Mouse (Mus musculus): ENCODE measurements around the gene Tmem174. TPM values are rescaled to one million over a fixed set of nuclear protein-coding genes. Genes with fewer than 3 reads are reported as not detected.
A peak's percentile ranks its signal among the peaks of the same experiment; 100 is the strongest.

Gene Tmem174
- not detected in 2 replicates for polyA plus RNA-seq (2014; fragmentation: Nextera tagmentation; extraction: Ambion mirVana)

DNA sequence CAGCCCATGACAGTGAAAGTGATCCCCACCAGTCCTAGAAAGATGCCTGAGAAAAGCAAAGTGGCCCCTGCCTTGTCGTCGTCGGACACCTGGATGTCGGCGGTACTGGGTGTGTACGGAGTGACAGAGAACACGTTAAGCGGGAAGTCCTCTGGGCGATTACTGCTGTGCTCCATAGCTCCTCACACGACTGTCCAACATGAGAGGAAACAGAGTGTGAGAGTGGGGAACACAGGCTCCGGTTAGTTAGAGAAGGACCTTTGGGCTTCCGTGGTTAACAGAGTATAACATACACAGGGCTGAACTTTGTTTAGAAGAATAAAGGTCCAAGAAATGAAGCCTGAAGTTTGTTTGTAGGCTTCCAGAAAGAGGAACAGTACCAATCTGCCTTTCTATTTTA is at the start of gene Tmem174:
Tmem174 (minus strand) TSS at position 266 of the 400 bp plus-strand sequence.
- Histone ChIP-seq H3K27ac (replicated peaks in 1 of 2; ENCODE audit: control insufficient read depth in 1 of 2, insufficient read depth in 1 of 2, low read depth in 2 of 2, low read length in 2 of 2) (no peak within 1 kb of the TSS), H3K4me2 (ENCODE audit: low read length) (peak within 1 kb of the TSS; percentile 52), H3K4me3 (ENCODE audit: control insufficient read depth in 1 of 2, insufficient read depth in 1 of 2, low read depth in 1 of 2, low read length in 2 of 2) (peak within 1 kb of the TSS; percentile 18 to 23), H3K27me3 (ENCODE audit: control insufficient read depth, insufficient read depth, low read length) (no peaks in the 10 kb centered on the region), H3K36me3 (ENCODE audit: control insufficient read depth, insufficient read depth, low read length) (no peaks in the 10 kb centered on the region), H3K9ac (ENCODE audit: low read length) (no peak within 1 kb of the TSS), H3K9me3 (ENCODE audit: control insufficient read depth, low read length) (peaks cover 9% of the 10 kb centered on the region; the same call in 1 of the 2 replicates), H3K4me1 (ENCODE audit: control insufficient read depth in 2 of 2, insufficient read depth in 2 of 2, low read length in 2 of 2) (peaks cover 0 to 8% of the 10 kb centered on the region in 2 experiments; a peak in 2 of 4 replicates)
- WGBS: 72% methylated on average over 12 of the region's 12 CpGs
- no peak for ATAC-seq (ENCODE audit: insufficient number of reproducible peaks, insufficient read depth, low FRiP score, low read depth)

DNA sequence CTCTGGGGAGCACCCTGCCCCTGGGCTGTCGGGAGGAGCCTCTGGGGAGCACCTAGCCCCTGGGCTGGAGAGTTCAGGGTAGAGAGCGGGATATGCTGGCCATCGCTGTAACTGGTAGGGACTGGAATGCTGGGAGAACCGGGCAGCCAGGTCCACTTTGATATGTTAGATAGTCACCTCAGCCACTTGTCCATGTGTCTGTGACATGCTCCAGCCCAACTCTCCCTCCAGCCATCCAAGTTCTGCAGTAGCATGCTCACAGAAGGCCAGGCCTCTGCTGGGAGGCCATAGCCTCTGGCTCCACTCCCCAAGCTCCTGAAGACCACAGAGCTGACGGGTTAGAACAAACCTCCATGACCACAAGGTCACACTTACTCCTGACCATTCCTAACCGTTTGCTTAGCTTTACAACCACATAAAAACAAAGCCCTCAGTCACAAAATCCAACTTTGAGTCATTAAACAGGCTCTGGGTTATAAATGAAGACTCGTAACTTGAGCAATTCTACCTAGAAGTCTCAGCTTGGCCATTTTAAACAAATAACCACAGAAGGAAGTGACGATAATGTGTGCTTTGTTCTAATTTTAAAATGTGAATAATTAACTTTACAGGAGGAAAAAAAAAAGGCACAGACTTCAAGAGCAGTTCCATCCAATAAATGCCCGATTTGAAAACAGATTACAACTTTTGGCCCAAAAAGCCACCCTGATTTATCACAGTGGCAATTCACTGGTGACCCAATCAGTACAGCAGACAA is 47.1 kb upstream of the Tmem174 start:
- Histone ChIP-seq H3K36me3 (ENCODE audit: control insufficient read depth, insufficient read depth, low read length) (no peaks in the 10 kb centered on the region), H3K9ac (ENCODE audit: low read length) (no peak overlapping the region), H3K4me2 (ENCODE audit: low read length) (no peak overlapping the region), H3K27ac (replicated peaks in 1 of 2; ENCODE audit: control insufficient read depth in 1 of 2, insufficient read depth in 1 of 2, low read depth in 2 of 2, low read length in 2 of 2) (no peak overlapping the region), H3K27me3 (ENCODE audit: control insufficient read depth, insufficient read depth, low read length) (no peaks in the 10 kb centered on the region), H3K4me1 (ENCODE audit: control insufficient read depth in 2 of 2, insufficient read depth in 2 of 2, low read length in 2 of 2) (peaks cover 8 to 9% of the 10 kb centered on the region in 2 experiments), H3K4me3 (ENCODE audit: control insufficient read depth in 1 of 2, insufficient read depth in 1 of 2, low read depth in 1 of 2, low read length in 2 of 2) (no peak overlapping the region), H3K9me3 (ENCODE audit: control insufficient read depth, low read length) (0 out of 2 replicates have a peak, but pooled peaks cover 3% of the 10 kb centered on the region)
- WGBS: 62% methylated on average over 8 of the region's 9 CpGs
- no peak for ATAC-seq (ENCODE audit: insufficient number of reproducible peaks, insufficient read depth, low FRiP score, low read depth)

DNA sequence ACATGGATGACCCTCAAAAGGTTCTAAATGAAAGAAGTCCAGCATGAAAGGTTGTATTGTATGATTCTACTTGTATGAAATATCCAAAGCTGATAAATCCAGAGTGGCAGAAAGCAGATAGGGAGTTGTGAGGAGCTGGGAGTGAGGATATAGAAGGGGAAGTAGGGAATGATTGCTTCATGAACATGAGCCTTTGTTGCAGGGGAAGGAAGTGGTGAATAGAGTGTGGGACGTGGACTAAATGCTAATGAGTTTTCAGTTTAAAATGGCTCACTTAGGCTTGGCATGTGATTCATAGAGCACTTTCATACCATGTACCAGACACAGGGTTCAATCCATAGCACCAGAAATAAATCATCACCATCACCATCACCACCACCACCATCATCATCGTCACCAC is 46.2 kb upstream of the Tmem174 start:
- peaks cover 5 to 12% of the 10 kb centered on the region in 2 experiments; a peak in 3 of 4 replicates for H3K4me1 ChIP-seq (ENCODE audit: control insufficient read depth in 2 of 2, insufficient read depth in 2 of 2, low read length in 2 of 2)
- H3K9me3 ChIP-seq (ENCODE audit: control insufficient read depth, low read length): 0 out of 2 replicates have a peak, but pooled peaks cover 3% of the 10 kb centered on the region
- no peak overlapping the region for H3K9ac ChIP-seq (ENCODE audit: low read length)
- H3K27ac ChIP-seq (replicated peaks in 1 of 2; ENCODE audit: control insufficient read depth in 1 of 2, insufficient read depth in 1 of 2, low read depth in 2 of 2, low read length in 2 of 2): no peak overlapping the region
- no peaks in the 10 kb centered on the region for H3K27me3 ChIP-seq (ENCODE audit: control insufficient read depth, insufficient read depth, low read length)
- H3K4me2 ChIP-seq (ENCODE audit: low read length): no peak overlapping the region
- H3K36me3 ChIP-seq (ENCODE audit: control insufficient read depth, insufficient read depth, low read length): no peaks in the 10 kb centered on the region
- no peak for ATAC-seq (ENCODE audit: insufficient number of reproducible peaks, insufficient read depth, low FRiP score, low read depth)
- WGBS: 83% methylated on average over 2 of the region's 2 CpGs
- no peak overlapping the region for H3K4me3 ChIP-seq (ENCODE audit: control insufficient read depth in 1 of 2, insufficient read depth in 1 of 2, low read depth in 1 of 2, low read length in 2 of 2)

DNA sequence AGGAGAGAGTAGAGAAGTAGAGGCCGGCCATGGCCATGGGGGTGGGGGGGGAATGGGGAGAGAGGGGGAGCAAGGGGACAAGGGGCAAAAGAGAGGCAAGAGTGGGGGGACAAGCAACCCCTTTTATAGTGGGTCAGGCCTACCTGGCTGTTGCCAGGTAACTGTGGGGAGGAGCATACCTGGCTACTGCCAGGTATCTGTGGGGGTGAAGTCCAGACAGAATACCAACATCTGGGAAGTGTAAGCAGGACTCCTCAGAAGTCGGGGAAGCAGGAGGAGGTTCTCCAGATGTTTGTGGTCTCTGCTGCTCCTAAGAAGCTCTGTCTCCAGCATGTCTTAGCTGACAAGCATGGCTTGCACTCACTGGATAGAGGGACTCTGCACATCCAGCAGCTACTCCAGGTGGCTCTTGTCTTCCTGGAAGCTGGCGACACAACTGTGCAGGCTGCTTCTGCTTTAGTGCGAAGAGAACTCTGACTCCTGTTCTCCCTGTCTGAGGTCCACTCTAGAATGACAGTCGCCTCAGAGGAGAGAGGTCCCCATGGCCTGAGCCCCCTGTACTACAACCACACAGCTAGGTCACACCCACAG is 43.4 kb upstream of the Tmem174 start:
- 0 out of 2 replicates have a peak, but pooled peaks cover 3% of the 10 kb centered on the region for H3K9me3 ChIP-seq (ENCODE audit: control insufficient read depth, low read length)
- no peak overlapping the region for H3K4me3 ChIP-seq (ENCODE audit: control insufficient read depth in 1 of 2, insufficient read depth in 1 of 2, low read depth in 1 of 2, low read length in 2 of 2)
- H3K4me1 ChIP-seq (ENCODE audit: control insufficient read depth in 2 of 2, insufficient read depth in 2 of 2, low read length in 2 of 2): peaks cover 5 to 12% of the 10 kb centered on the region in 2 experiments; a peak in 3 of 4 replicates
- no peaks in the 10 kb centered on the region for H3K36me3 ChIP-seq (ENCODE audit: control insufficient read depth, insufficient read depth, low read length)
- no peak overlapping the region for H3K4me2 ChIP-seq (ENCODE audit: low read length)
- H3K27ac ChIP-seq (replicated peaks in 1 of 2; ENCODE audit: control insufficient read depth in 1 of 2, insufficient read depth in 1 of 2, low read depth in 2 of 2, low read length in 2 of 2): no peak overlapping the region
- no peaks in the 10 kb centered on the region for H3K27me3 ChIP-seq (ENCODE audit: control insufficient read depth, insufficient read depth, low read length)
- no peak for ATAC-seq (ENCODE audit: insufficient number of reproducible peaks, insufficient read depth, low FRiP score, low read depth)
- H3K9ac ChIP-seq (ENCODE audit: low read length): no peak overlapping the region
- WGBS: 73% methylated on average over 5 of the region's 5 CpGs

DNA sequence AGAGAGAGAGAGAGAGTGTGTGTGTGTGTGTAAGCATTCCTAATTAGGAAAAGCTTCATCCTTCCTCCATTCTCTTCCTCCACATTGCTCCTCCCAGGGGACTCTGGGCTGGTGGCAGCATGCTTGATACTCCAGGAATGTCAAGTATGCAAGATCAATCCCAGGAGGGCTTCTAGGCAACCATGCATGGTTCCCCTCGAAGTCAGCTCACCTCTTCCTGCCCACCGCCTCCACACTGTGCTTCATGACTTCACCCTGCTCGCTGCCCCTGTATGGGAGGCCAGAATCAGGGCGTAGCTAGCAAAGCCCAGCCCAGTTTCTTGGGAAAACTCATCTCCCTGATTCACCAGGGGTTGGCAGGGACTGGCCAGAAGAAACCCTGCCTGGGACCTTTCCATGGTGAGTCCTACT is 42.4 kb upstream of the Tmem174 start:
- H3K9me3 ChIP-seq (ENCODE audit: control insufficient read depth, low read length): 0 out of 2 replicates have a peak, but pooled peaks cover 3% of the 10 kb centered on the region
- H3K27ac ChIP-seq (replicated peaks in 1 of 2; ENCODE audit: control insufficient read depth in 1 of 2, insufficient read depth in 1 of 2, low read depth in 2 of 2, low read length in 2 of 2): no peak overlapping the region
- H3K4me1 ChIP-seq (ENCODE audit: control insufficient read depth in 2 of 2, insufficient read depth in 2 of 2, low read length in 2 of 2): peaks cover 5 to 12% of the 10 kb centered on the region in 2 experiments; a peak in 3 of 4 replicates
- H3K36me3 ChIP-seq (ENCODE audit: control insufficient read depth, insufficient read depth, low read length): no peaks in the 10 kb centered on the region
- 27% methylated on average over 4 of the region's 4 CpGs for WGBS
- no peak overlapping the region for H3K4me2 ChIP-seq (ENCODE audit: low read length)
- H3K9ac ChIP-seq (ENCODE audit: low read length): no peak overlapping the region
- H3K27me3 ChIP-seq (ENCODE audit: control insufficient read depth, insufficient read depth, low read length): no peaks in the 10 kb centered on the region
- ATAC-seq (ENCODE audit: insufficient number of reproducible peaks, insufficient read depth, low FRiP score, low read depth): no peak
- H3K4me3 ChIP-seq (ENCODE audit: control insufficient read depth in 1 of 2, insufficient read depth in 1 of 2, low read depth in 1 of 2, low read length in 2 of 2): no peak overlapping the region

DNA sequence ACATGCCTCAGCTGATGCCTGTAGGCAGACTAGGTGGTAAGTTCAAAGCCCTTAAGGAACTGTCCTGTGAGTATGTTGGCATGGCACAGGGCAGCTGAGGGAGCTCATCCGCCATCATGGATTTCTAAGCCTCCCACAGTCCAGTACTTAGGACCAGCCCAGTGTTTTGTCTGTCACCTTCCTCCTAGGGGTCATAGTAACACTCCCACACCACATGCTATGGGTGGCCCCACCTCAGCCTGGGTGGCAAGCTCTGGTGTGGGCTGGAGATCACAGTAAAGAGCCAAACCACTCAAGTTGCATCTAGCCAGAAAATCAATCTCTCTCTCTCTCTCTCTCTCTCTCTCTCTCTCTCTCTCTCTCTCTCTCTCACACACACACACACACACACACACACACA is 42.0 kb upstream of the Tmem174 start:
- H3K27ac ChIP-seq (replicated peaks in 1 of 2; ENCODE audit: control insufficient read depth in 1 of 2, insufficient read depth in 1 of 2, low read depth in 2 of 2, low read length in 2 of 2): no peak overlapping the region
- 95% methylated on average over 1 of the region's 1 CpGs for WGBS
- no peak overlapping the region for H3K4me3 ChIP-seq (ENCODE audit: control insufficient read depth in 1 of 2, insufficient read depth in 1 of 2, low read depth in 1 of 2, low read length in 2 of 2)
- H3K9me3 ChIP-seq (ENCODE audit: control insufficient read depth, low read length): 0 out of 2 replicates have a peak, but pooled peaks cover 3% of the 10 kb centered on the region
- H3K4me2 ChIP-seq (ENCODE audit: low read length): no peak overlapping the region
- peaks cover 5 to 12% of the 10 kb centered on the region in 2 experiments; a peak in 3 of 4 replicates for H3K4me1 ChIP-seq (ENCODE audit: control insufficient read depth in 2 of 2, insufficient read depth in 2 of 2, low read length in 2 of 2)
- H3K9ac ChIP-seq (ENCODE audit: low read length): no peak overlapping the region
- no peak for ATAC-seq (ENCODE audit: insufficient number of reproducible peaks, insufficient read depth, low FRiP score, low read depth)
- no peaks in the 10 kb centered on the region for H3K36me3 ChIP-seq (ENCODE audit: control insufficient read depth, insufficient read depth, low read length)
- no peaks in the 10 kb centered on the region for H3K27me3 ChIP-seq (ENCODE audit: control insufficient read depth, insufficient read depth, low read length)

DNA sequence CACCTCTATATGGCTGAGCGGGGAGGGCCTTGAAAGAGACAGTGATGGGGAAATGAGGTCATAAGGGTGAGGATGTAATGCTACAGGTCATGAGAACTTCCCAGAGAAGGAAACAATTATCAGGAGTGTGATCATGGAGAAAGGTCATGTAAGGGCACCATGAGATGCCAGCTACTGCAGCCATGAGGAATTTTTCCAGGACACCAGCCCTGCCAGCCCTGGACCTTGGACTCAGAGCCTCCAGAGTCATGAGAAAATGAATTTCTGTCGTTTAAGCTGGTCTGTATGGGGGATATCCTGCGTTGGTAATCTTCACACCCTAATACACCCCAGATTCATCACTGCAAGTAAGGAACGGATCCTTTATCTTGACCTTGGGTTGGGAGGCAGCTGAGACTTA is 36.7 kb upstream of the Tmem174 start:
- no peak for ATAC-seq (ENCODE audit: insufficient number of reproducible peaks, insufficient read depth, low FRiP score, low read depth)
- Histone ChIP-seq H3K4me1 (ENCODE audit: control insufficient read depth in 2 of 2, insufficient read depth in 2 of 2, low read length in 2 of 2) (no peaks in the 10 kb centered on the region; a peak in 1 of 4 replicates), H3K27ac (replicated peaks in 1 of 2; ENCODE audit: control insufficient read depth in 1 of 2, insufficient read depth in 1 of 2, low read depth in 2 of 2, low read length in 2 of 2) (no peak overlapping the region), H3K9me3 (ENCODE audit: control insufficient read depth, low read length) (no peaks in the 10 kb centered on the region), H3K36me3 (ENCODE audit: control insufficient read depth, insufficient read depth, low read length) (no peaks in the 10 kb centered on the region), H3K4me2 (ENCODE audit: low read length) (no peak overlapping the region), H3K4me3 (ENCODE audit: control insufficient read depth in 1 of 2, insufficient read depth in 1 of 2, low read depth in 1 of 2, low read length in 2 of 2) (no peak overlapping the region), H3K27me3 (ENCODE audit: control insufficient read depth, insufficient read depth, low read length) (no peaks in the 10 kb centered on the region), H3K9ac (ENCODE audit: low read length) (no peak overlapping the region)
- WGBS: 72% methylated on average over 4 of the region's 4 CpGs
